Mouse (Mus musculus) intestine, embryonic 15.5 days (tissue): ENCODE results near the gene Ap1m2. TPM values are rescaled to one million over a fixed set of nuclear protein-coding genes. Genes with fewer than 3 reads are reported as not detected.

Experiments used
- ATAC-seq: fragments of 200-750 bp; cut with Nextera tagmentation; 2 replicates; pipeline ENCODE4 v1.8.0; 2017; ENCODE audit warnings: moderate TSS enrichment, moderate library complexity
- H3K27ac ChIP-seq: fragments of 300-500 bp; sonication (generic); 2 replicates; pipeline ENCODE4 v1.5.1; 2015; ENCODE audit warnings: mild to moderate bottlenecking, inconsistent platforms
- H3K27me3 ChIP-seq: fragments of 300-500 bp; sonication (generic); replicated peaks from 2 replicates; pipeline ENCODE4 v1.6.1; 2015; ENCODE audit warnings: inconsistent platforms
- H3K36me3 ChIP-seq: fragments of 300-500 bp; sonication (generic); 2 replicates; pipeline ENCODE4 v1.6.1; 2015; ENCODE audit warnings: inconsistent platforms
- H3K4me1 ChIP-seq: fragments of 300-500 bp; sonication (generic); replicated peaks from 2 replicates; pipeline ENCODE4 v1.6.1; 2015; ENCODE audit warnings: inconsistent platforms
- H3K4me2 ChIP-seq: fragments of 300-500 bp; sonication (generic); replicated peaks from 2 replicates; pipeline ENCODE4 v1.6.1; 2015; ENCODE audit warnings: mild to moderate bottlenecking, inconsistent platforms
- H3K4me3 ChIP-seq: fragments of 300-500 bp; sonication (generic); replicated peaks from 2 replicates; pipeline ENCODE4 v1.5.1; 2015; ENCODE audit warnings: inconsistent platforms
- H3K9ac ChIP-seq: fragments of 300-500 bp; sonication (generic); 2 replicates; pipeline ENCODE4 v1.6.1; 2015; ENCODE audit warnings: inconsistent platforms
- H3K9me3 ChIP-seq: fragments of 300-500 bp; sonication (generic); 2 replicates; pipeline ENCODE4 v1.6.1; 2016; ENCODE audit warnings: inconsistent platforms
- WGBS: fragments of 180-500 bp; shearing (Covaris S2); methylation state at CpG from one replicate; pipeline ENCODE4 v1.1.7; 2015; 5-methylcytosine and 5-hydroxymethylcytosine counted together
- polyA plus RNA-seq: library from polyadenylated mRNA; unstranded; fragments of >200 nt; fragmentation: Nextera tagmentation; extraction: Ambion mirVana; gene quantifications from 2 replicates; pipeline ENCODE4 v1.2.1, GENCODE M21; 2015

The Ap1m2 gene
- polyA plus RNA-seq, 1 experiment from 2014 or later, result 106 TPM

DNA sequence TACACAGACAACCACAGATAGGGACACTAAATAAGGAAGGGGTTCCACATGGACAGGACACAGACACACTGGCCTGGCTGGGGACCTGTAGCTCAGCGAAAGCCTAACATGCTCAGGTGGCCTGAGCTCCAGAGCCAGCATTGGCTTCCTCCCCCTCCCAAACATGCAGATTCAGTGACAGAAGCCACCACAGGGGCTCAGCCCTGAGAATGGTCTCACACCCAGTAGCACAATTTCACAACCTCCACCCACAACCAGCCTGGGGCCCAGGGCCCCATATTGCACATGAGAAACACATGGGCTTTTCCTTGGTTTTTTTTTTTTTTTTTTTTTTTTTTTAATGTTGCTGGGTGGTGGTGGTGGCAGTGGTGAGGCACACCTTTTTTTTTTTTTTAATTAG lies 65.8 kb downstream of the Ap1m2 start:
- no peak overlapping the region for H3K9ac ChIP-seq
- ATAC-seq, result no peak
- WGBS, result 74% methylated on average over 1 of the region's 1 CpGs
- H3K4me2 ChIP-seq, result no peak overlapping the region
- no peak overlapping the region for H3K4me3 ChIP-seq
- peaks cover 25% of the 10 kb centered on the region for H3K4me1 ChIP-seq
- no peaks in the 10 kb centered on the region for H3K36me3 ChIP-seq
- H3K9me3 ChIP-seq, result no peaks in the 10 kb centered on the region
- H3K27me3 ChIP-seq, result peaks cover 81% of the 10 kb centered on the region
- H3K27ac ChIP-seq, result no peak overlapping the region

DNA sequence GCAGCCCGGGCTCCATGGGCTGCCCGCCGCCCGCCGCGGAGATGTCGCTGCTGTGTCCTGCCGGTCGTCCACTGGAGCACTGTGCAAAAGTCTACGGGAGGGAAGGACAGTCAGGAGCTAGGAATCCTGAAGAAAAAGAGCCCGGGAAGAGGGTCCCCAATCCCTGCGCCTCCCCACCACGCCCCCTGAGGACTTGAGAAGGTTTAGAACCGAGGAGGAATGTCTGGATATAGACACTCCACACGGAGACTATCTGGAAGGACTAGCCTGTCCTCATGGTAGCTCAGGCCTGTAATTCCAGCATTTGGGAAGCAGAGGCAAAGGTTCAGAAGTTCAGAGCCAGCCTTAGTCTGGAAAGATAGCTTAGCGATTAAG lies 67.0 kb downstream of the Ap1m2 start:
- H3K4me1 ChIP-seq, result peaks cover 25% of the 10 kb centered on the region
- no peak for ATAC-seq
- 3% methylated on average over 16 of the region's 16 CpGs for WGBS
- peak overlapping the region; percentile 93 for H3K4me2 ChIP-seq
- no peak overlapping the region for H3K27ac ChIP-seq
- H3K27me3 ChIP-seq, result peaks cover 69% of the 10 kb centered on the region
- H3K36me3 ChIP-seq, result no peaks in the 10 kb centered on the region
- H3K9me3 ChIP-seq, result no peaks in the 10 kb centered on the region
- H3K4me3 ChIP-seq, result peak overlapping the region; percentile 45
- H3K9ac ChIP-seq, result peak overlapping the region; percentile 39

GRCm38 (mm10) chr9:21244428-21245112 lies 67.6 kb downstream of the Ap1m2 start:
- Histone ChIP-seq H3K4me2 (peak overlapping the region; percentile 93), H3K4me3 (peak overlapping the region; percentile 45), H3K9ac (peak overlapping the region; percentile 39), H3K36me3 (no peaks in the 10 kb centered on the region), H3K9me3 (no peaks in the 10 kb centered on the region), H3K27me3 (peaks cover 63% of the 10 kb centered on the region), H3K4me1 (peaks cover 26% of the 10 kb centered on the region), H3K27ac (no peak overlapping the region)
- 1% methylated on average over 72 of the region's 72 CpGs for WGBS
- peak; percentile 44 for ATAC-seq

Other genes starting within 250 kb of the Ap1m2 start
- gene Zglp1, start 245.2 kb downstream of the Ap1m2 start, polyA plus RNA-seq, result 1.0 and 1.1 TPM in 2 replicates
- 0.40 and 0.59 TPM in 2 replicates for gene Gm49373, start 239.2 kb downstream of the Ap1m2 start, polyA plus RNA-seq
- 57.3 and 68.2 TPM in 2 replicates for gene Fdx1l, start 238.7 kb downstream of the Ap1m2 start, polyA plus RNA-seq
- gene Gm38431, start 220.3 kb downstream of the Ap1m2 start, polyA plus RNA-seq, result 1.0 and 2.4 TPM in 2 replicates
- 64.5 and 66.5 TPM in 2 replicates for gene Raver1, start 220.3 kb downstream of the Ap1m2 start, polyA plus RNA-seq
- gene Tyk2, start 181.1 kb downstream of the Ap1m2 start, polyA plus RNA-seq, result 13.6 and 15.7 TPM in 2 replicates
- gene Cdc37, start 162.4 kb downstream of the Ap1m2 start, polyA plus RNA-seq, result 276 and 280 TPM in 2 replicates
- 6.0 and 6.8 TPM in 2 replicates for gene Pde4a, start 146.6 kb downstream of the Ap1m2 start, polyA plus RNA-seq
- gene Keap1, start 73.0 kb downstream of the Ap1m2 start, polyA plus RNA-seq, result 55.8 and 59.8 TPM in 2 replicates
- not detected in 2 replicates for gene S1pr5, start 63.9 kb downstream of the Ap1m2 start, polyA plus RNA-seq
- 50.0 and 55.1 TPM in 2 replicates for gene Atg4d, start 47.0 kb downstream of the Ap1m2 start, polyA plus RNA-seq
- gene Kri1, start 24.4 kb downstream of the Ap1m2 start, polyA plus RNA-seq, result 11.1 and 15.4 TPM in 2 replicates
- gene Cdkn2d, start 20.9 kb downstream of the Ap1m2 start, polyA plus RNA-seq, result 38.4 and 42.1 TPM in 2 replicates
- gene Slc44a2, start 8.4 kb upstream of the Ap1m2 start, polyA plus RNA-seq, result 48.1 and 52.0 TPM in 2 replicates
- 143 and 150 TPM in 2 replicates for gene Ilf3, start 55.5 kb upstream of the Ap1m2 start, polyA plus RNA-seq
- gene Qtrt1, start 99.5 kb upstream of the Ap1m2 start, polyA plus RNA-seq, result 57.0 and 60.5 TPM in 2 replicates
- gene Dnm2, start 112.6 kb upstream of the Ap1m2 start, polyA plus RNA-seq, result 70.6 and 75.7 TPM in 2 replicates
- 77.7 and 84.5 TPM in 2 replicates for gene Tmed1, start 197.9 kb upstream of the Ap1m2 start, polyA plus RNA-seq
- 2.5 and 3.0 TPM in 2 replicates for gene AB124611, start 213.8 kb upstream of the Ap1m2 start, polyA plus RNA-seq
- gene Carm1, start 234.6 kb upstream of the Ap1m2 start, polyA plus RNA-seq, result 41.4 and 42.2 TPM in 2 replicates